Mouse (Mus musculus): ENCODE measurements around the gene Fbxl15.

The Fbxl15 gene

DNA sequence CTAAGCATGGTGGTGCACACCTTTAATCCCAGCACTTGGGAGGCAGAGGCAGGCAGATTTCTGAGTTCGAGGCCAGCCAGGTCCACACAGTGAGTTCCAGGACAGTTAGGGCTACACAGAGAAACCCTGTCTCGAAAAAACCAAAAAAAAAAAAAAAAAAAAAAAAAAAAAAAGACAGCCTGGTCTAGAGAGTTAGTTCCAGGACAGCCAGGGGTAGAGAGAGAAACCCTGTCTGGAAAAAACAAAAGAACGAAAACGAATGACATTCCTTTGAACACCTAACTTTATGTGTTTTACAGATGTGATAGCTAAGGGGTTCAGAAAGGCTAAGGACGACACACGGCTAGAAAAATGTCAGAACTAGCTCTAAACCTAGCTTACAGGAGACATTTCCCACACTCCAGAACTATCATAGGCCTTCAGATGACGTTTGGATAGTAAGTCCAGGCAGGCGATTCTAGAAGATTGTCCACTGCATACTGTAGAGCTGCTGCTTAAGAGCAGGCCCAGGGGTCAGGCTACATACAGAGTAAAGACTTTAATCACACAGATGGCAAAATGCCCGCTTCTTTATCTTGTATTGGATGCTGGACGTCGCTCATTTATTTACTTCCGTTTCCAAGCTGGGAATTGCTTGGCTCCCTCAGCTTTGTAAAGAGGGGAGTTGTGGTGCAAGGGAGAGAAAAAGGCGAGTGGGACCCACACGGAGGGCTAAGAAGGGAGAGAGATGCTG, 20.1 kb downstream of the Fbxl15 start:
- peak in 1 of 2 experiments; percentile 32 for DNase-seq (ENCODE audit: low spot score in 2 of 2)

DNA sequence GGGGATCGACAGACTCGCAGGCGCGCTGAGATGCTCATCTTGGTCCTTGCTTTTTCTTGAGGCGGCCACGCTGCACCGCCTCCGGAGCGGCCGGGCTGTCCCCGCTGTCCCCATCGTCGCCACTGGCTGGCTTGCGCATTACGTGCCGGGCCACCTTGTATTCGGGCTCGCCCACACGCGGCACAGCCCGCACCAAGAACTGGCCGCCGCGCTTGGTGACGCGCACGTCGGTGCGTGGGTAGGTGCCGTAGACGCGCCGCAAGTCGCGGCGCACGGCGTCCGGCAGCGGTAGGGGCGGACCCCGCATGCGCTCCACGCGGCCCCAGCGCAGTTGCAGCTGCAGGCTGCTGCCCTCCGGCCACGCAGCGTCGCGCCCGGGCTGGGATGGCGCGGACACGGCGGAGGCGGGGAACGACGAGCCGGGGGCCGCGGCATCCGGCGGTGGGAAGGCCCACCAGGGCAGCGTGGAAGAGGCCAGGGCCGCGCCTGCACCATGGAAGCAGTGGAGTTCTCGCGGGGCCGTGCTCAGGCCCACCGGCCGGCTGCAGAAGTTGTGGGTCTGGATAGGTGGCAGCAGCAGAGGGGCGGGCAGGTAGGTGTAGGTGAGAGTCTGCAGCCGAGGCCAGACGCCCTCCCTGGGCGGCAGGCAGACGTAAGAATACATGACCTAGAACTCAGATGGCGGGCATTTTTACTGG, 20.9 kb downstream of the Fbxl15 start:
- DNase-seq (ENCODE audit: low spot score in 2 of 2) = peak; percentile 85 to 93

GRCm38 (mm10) chr19:46349550-46349949, 21.6 kb downstream of the Fbxl15 start:
- no peak for DNase-seq (ENCODE audit: low spot score in 2 of 2)

DNA sequence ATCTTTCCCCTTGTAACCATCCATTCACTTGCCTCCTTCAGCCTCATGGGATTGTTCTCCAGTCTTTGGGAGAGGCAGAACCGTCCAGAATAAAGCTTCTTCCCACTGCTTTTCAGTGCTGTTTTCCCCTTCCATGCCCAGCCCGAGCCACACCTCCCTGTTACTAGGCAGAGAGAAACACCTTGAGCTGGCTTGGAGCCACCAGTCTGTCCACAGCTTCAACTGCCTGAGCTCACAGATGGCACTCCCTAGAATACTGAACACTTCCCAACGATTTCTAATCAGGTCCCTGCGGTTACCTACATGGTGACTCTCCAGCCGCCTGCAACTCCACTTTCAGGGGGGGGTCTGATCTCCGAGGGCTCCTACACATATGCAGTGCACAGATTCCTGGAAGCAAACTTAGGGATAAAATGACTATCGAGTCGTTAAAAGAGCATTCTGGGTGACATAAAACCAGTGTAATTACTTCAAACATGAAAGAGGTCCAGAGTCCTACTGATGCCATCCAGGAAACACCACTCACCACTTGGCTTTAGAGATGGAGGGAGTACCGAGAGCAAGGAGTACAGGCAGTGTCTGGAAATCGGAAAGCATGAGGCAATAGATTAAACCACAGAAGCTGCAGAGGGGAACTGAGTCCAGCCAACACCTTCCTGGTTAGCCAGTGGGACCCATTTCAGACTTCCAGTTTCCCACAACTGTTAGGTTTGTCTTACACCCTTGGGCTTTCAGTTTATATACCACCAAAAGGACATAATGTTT, 22.4 kb downstream of the Fbxl15 start, which contains the start of gene 2310034G01Rik:
2310034G01Rik (minus strand) TSS at position 135 of the 765 bp plus-strand sequence.
- DNase-seq (ENCODE audit: low spot score in 2 of 2) = no peak

DNA sequence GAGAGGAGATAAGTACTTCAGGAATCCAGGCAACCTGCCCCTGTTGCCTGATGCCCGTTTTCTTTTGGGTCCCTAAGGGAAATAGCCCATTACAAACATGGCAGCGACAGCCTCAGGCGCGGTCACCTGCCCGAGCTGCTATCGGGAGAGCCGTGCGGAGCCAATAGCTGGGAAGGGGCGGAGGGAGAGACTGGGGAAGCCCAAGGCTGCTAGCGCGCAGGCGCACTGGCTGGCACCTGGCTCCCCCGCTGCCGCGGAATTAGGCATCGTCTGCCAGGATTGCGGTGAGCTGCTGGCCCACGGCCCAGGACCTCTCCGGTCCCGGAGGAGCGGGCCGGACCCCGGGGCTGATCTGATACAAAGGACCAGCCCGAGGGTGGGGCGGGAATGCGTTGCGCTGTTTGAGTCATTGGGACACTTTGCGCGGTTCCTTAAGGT, 28.7 kb downstream of the Fbxl15 start:
- peak; percentile 82 to 90 for DNase-seq (ENCODE audit: low spot score in 2 of 2)

DNA sequence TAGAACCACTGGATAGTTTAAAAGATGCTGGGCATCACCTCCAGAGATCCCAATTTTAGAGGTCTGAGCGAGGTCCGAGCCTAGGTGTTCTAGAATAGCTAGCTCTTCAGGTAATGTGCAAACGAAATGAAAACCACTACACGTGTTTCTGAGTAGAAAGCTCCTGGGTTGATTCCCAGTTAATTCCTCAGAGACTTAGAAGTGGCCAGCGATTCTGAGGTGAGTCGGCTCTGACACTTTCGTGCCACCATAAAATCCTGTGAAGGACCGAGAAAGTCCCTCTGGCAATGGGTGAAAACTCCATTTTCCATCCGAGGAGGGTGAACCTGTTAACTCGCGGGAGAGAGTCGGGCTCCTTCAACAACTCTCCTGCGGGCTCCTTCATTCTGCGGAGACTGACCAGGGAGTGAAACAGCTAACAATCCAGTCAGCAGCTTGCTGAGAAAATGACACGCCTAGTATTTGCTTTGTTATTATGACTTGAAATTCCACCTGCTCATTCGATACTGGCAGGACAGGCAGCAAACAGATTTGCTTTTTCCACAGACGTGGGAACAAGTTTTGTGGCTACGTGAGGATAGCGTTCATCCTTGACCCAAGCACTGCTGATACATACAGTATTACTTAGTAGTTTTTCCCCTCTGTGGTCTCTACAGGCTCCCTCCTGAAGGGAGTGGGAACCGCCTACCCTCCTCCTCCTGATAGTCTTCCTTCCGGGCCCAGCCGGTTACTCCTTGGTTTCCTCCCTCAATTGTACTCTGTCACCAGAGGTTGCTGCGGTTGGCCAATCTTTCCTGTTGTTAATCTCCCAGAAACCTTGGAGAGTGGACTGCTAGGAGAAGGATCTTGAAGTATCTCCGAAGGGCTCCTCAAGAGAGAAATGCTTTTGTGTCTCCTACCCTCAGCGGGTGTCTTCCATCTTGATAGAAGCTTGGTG, 29.6 kb downstream of the Fbxl15 start:
- DNase-seq (ENCODE audit: low spot score in 2 of 2) = no peak

DNA sequence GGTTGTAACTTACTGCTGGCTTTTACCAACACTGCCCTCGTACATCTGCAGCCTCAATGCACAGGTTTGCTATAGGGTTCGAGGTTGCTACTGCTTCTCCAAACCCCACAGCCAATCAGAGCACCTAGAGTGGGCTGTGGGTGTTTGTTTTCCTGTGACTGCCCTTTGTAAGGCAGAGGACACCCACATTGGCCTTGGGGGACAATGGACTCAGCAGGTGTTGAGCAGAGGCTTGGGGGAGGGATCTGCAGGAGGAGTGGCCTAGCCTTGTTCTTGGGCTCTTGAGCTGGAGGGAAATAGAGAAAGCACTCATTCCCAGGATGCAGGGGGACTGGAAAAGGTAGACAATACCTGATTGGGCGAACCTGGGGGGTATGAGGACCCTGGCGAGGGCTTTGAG, 30.4 kb downstream of the Fbxl15 start:
- no peak for DNase-seq (ENCODE audit: low spot score in 2 of 2)

- DNase-seq (ENCODE audit: low spot score in 2 of 2) = no peak
These were observed 34.1 kb downstream of the Fbxl15 start for GRCm38 (mm10) chr19:46362104-46362503.

DNA sequence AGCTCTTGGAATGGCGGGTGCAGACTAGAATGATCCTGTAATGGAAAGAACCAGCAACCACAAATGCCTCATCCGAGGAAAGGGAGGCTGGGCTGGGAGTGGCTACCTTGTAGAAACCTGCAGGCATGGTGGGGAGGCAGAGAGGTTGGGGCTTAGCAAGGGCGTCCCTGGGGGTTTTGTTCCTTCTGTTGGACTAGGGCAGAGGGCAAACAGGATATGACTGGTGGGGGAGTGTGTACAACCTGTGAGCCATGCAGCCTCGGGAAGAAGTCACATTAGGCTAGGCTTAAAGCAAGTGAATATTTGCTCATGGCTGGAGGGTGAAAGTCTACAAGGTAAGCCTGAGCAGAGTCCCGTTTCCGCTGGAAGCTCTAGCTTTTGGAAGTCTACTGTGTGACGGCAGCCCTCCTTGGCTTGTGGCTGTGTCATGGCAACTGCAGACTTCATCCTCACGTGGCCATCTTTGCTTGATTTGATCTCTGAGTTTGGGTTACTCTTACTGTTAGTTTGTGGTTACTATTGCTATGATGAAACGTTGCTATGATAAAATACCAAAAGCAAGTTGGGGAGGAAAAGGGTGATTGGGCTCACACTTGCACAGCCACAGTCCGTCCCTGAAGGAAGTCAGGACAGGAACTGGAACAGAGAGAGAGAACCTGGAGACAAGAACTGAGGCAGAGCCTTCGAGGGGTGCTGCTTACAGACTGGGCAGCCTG, 35.5 kb downstream of the Fbxl15 start:
- no peak for DNase-seq (ENCODE audit: low spot score in 2 of 2)

DNA sequence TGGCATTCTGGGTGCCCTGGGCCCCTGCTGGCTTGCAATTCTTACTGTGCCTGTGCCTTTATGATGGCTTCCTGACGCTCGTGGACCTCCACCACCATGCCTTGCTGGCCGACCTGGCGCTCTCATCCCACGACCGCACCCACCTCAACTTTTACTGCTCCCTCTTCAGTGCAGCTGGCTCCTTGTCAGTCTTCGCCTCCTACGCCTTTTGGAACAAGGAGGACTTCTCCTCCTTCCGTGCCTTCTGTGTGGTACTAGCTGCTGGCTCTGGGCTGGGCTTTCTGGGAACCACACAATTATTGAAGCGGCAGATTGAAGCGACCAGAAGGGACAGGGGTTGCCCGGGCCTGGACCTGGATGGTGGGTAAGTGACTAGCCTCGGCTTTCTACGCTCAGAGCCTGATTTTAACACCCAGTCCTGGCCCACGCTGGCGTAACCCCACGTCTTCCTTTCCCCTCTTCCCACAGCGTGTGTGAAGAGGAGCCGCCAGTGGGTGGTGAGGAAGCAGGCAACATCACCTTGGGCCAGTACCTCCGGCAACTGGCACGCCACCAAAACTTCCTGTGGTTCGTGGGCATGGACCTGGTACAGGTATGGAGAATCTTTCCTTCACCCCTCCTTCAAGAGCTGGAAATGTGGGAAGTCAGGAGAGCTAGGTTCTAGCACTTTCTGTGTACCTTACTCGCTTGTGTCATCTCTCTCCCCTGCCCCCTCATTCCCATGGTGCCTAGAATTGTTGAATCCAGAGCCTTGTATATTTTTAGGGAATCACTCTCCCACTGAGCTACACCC, 40.0 kb downstream of the Fbxl15 start:
- peak; percentile 40 to 56 for DNase-seq (ENCODE audit: low spot score in 2 of 2)

- DNase-seq (ENCODE audit: low spot score in 2 of 2) = peak in 1 of 2 experiments; percentile 67
These were observed 41.2 kb downstream of the Fbxl15 start for GRCm38 (mm10) chr19:46369204-46369603.

- DNase-seq (ENCODE audit: low spot score in 2 of 2) = no peak
These were observed 46.6 kb downstream of the Fbxl15 start for GRCm38 (mm10) chr19:46374477-46375088.

GRCm38 (mm10) chr19:46375489-46375888, 47.5 kb downstream of the Fbxl15 start:
- no peak for DNase-seq (ENCODE audit: low spot score in 2 of 2)

DNA sequence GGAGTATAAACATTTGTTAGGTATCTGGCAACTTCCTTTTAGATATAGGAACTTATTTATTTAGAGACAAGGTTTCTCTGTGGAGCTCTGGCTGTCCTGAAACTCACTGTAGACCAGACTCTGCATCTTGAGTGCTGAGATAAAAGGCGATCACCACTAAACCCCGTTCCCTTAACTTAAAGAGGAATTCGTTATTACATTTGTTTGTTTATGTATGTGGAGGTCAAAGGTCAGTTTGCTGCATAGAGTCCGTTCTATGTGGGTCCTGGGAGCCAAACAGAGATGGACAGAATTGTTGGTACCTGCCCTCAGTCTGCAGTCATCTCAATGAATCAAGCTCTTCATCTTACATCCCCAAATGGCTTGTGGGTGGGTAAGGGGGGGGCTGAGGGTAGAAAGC, 47.9 kb downstream of the Fbxl15 start:
- DNase-seq (ENCODE audit: low spot score in 2 of 2) = no peak
